Mouse (Mus musculus): ENCODE data around the gene Nelfa.

DNA sequence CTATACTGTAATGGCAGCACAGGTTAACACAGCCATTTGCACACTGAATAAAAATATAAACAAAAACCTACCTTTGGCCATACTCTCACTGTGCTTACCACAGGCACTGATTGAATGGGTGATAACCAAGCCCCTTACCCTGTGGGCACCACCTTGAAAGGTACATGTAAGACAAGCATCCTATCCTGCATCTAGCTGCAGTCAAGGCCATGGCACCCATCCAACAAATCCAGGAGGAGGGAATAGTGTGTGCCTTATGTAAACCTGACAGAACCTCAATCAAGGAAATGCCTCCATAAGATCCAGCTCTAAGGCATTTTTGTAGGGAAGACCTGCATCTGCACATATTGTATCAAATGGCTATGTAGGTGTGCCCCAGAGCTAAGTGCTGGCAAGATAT lies 10.0 kb downstream of the Nelfa start:
- no peak for TF ChIP-seq ZNF384 (IDR thresholded peaks at IDR 0.05; ENCODE audit: low read depth, low read length)
- no peak for TF ChIP-seq CHD2 (IDR thresholded peaks at IDR 0.05; ENCODE audit: low read depth, low read length)
- TF ChIP-seq MAFK (IDR thresholded peaks at IDR 0.05; ENCODE audit: insufficient read depth, low read depth, low read length) = no peak
